Mouse (Mus musculus): ENCODE results near the gene Pawr. TPM values are rescaled to one million over a fixed set of nuclear protein-coding genes. Genes with fewer than 3 reads are reported as not detected.
A peak's percentile ranks its signal among the peaks of the same experiment; 100 is the strongest.

Gene Pawr
- polyA plus RNA-seq, 1 experiment from 2014 or later: 11.8 TPM

DNA sequence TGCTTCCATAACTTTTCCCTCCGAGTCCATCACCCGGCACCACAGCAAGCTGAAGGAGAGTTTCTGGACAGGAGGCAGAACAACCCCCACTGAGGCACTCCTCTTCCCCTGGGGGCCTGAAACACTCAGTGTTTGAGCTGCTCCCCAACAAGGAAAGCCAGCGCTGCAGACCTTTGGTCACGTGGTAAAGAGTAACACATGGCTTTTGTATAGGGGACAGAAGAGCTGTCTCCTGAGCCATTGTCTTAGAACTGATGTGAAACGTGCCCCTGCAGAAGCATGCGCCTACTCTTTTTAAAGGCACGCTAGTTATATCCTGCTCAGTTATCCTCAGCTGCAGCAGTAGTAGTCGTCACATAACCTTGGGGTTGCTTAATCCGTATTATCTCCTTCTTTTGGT lies 32.0 kb downstream of the Pawr start:
- H3K27me3 ChIP-seq (replicated peaks): no peaks in the 10 kb centered on the region
- no peak overlapping the region for H3K27ac ChIP-seq
- no peak overlapping the region for H3K4me3 ChIP-seq (replicated peaks)
- no peak overlapping the region for H3K9ac ChIP-seq
- no peaks in the 10 kb centered on the region for H3K9me3 ChIP-seq
- H3K4me2 ChIP-seq (replicated peaks): no peak overlapping the region
- H3K4me1 ChIP-seq (replicated peaks): peaks cover 5% of the 10 kb centered on the region
- H3K36me3 ChIP-seq: no peaks in the 10 kb centered on the region
- no peak for ATAC-seq
- 74% methylated on average over 9 of the region's 9 CpGs for WGBS

DNA sequence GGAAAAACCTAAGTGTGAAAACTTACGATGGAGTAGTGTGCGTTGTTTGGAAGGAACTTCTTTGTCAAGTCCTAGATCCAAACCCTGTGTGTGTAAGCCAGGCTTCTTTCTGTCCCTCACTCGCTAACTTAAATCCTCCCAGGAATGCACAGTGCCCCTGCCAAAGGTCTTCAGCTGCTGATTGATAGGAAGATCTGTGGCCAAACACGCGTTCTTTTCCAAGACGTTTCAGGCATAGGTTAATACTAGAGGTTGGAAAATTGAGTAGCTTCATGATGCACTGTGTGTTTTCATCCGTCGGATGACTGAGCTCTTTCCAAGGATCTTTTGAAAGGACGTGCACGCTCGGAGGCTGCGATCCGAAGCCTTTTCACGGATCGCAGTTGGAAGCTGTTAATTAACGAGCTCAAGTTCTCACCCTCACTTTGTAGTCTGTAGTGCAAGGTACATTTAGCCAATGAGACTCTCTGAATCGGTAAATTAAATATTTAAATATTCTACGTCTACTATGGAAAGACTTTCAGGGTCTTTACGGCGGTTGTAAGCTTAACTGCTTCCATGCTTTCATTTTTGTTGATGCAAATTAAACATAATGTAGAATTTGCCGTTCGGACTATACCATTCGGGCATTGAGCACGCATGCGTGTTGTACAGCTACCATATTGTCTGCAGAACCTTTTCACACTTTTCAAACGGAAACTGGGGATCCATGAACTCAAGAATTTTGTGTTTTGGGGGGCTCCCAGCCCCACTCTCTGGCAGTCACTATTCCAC lies 33.2 kb downstream of the Pawr start:
- Histone ChIP-seq H3K36me3 (no peaks in the 10 kb centered on the region), H3K27ac (no peak overlapping the region), H3K4me2 (replicated peaks) (no peak overlapping the region), H3K4me1 (replicated peaks) (peaks cover 2% of the 10 kb centered on the region; the same call in 1 of the 2 replicates), H3K4me3 (replicated peaks) (no peak overlapping the region), H3K9me3 (no peaks in the 10 kb centered on the region), H3K27me3 (replicated peaks) (no peaks in the 10 kb centered on the region), H3K9ac (no peak overlapping the region)
- ATAC-seq: no peak
- 93% methylated on average over 26 of the region's 26 CpGs for WGBS

DNA sequence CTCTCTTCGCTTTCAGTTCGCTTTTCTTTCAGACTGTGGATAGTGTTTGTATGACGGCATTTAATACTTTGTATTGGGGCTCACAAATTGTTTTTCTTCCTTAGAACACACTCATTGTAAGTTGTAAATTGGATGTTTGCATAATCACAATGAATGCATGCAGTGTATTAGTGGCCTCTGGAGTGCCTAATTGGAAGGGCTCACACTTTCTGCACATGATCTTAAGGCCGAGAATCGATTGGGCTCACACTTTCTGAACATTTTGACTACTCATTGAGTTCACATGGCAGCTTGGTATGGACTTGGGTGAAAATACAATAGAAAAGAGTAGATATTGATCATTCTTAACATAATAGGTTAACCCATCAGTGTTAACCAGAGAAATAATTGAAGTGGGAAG lies 34.3 kb downstream of the Pawr start:
- ATAC-seq: no peak
- Histone ChIP-seq H3K9me3 (no peaks in the 10 kb centered on the region), H3K27me3 (replicated peaks) (no peaks in the 10 kb centered on the region), H3K36me3 (no peaks in the 10 kb centered on the region), H3K27ac (no peak overlapping the region), H3K4me2 (replicated peaks) (no peak overlapping the region), H3K4me3 (replicated peaks) (no peak overlapping the region), H3K4me1 (replicated peaks) (peaks cover 2% of the 10 kb centered on the region; the same call in 1 of the 2 replicates), H3K9ac (no peak overlapping the region)
- 96% methylated on average over 5 of the region's 5 CpGs for WGBS

DNA sequence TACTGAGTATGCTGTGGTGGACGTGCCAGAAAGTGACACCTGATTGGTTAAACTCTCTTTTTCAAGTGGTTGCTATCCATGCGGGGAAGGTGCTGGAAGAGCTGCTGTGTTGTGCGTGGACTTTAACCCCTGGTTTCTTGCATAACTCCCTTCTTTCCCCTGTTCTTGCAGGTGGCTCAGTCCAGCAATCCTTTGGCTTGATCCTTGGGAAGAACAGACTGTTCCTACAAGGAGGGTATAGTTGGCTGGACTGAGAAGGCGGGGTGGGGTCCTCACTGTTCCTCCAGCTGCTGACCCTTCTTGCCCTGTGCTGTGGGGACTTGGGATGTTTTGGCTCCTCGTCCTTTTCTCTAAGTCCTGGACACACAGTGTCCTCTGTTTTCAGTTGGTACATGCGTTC lies 36.4 kb downstream of the Pawr start:
- no peak overlapping the region for H3K4me3 ChIP-seq (replicated peaks)
- 69% methylated on average over 6 of the region's 6 CpGs for WGBS
- no peaks in the 10 kb centered on the region for H3K27me3 ChIP-seq (replicated peaks)
- no peaks in the 10 kb centered on the region for H3K36me3 ChIP-seq
- no peak overlapping the region for H3K9ac ChIP-seq
- no peak overlapping the region for H3K4me2 ChIP-seq (replicated peaks)
- 0 out of 2 replicates have a peak, but pooled peaks cover 2% of the 10 kb centered on the region for H3K4me1 ChIP-seq (replicated peaks)
- H3K27ac ChIP-seq: no peak overlapping the region
- no peaks in the 10 kb centered on the region for H3K9me3 ChIP-seq
- ATAC-seq: peak; percentile 87

DNA sequence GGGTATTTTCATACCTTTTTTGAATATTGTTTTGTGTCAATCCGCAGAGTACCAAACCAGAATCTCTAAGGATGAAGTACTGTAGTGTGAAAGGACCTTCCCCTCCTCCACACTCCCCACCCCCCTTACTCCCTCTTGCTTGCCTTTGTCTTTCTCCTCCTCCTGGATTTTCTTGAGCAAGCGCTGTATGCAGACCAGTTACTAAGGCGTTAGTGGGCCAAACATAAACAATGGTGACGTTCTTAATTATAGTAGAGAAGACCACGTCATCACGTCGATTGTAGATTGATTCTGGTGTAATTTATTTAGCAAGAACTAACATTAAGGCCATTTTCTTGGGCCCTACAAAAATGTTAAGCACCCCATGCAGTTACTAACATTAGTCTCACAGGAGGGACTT lies 40.3 kb downstream of the Pawr start:
- Histone ChIP-seq H3K4me2 (replicated peaks) (no peak overlapping the region), H3K9me3 (no peaks in the 10 kb centered on the region), H3K4me3 (replicated peaks) (no peak overlapping the region), H3K4me1 (replicated peaks) (0 out of 2 replicates have a peak, but pooled peaks cover 2% of the 10 kb centered on the region), H3K27me3 (replicated peaks) (no peaks in the 10 kb centered on the region), H3K36me3 (no peaks in the 10 kb centered on the region), H3K27ac (no peak overlapping the region), H3K9ac (no peak overlapping the region)
- 58% methylated on average over 7 of the region's 7 CpGs for WGBS
- ATAC-seq: no peak

DNA sequence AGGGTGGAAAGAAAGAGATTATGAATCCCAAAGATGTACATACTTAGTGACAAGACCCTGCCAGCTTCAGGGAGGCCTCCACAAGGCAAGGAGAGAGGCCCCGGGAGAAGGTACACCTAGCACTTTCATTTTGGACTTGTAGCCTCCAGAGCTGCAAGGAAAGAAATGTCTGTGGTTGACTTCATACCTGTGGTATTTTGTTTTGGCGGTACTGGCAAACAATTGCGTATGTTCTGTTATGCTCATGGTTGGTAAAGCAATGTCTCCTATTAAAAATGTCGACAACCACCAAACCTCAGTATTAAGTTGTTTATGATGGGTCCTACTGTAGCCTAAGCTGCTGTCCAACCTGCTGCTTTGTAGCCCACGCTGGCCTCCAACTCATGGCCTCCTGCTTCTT lies 40.9 kb downstream of the Pawr start:
- H3K9me3 ChIP-seq: no peaks in the 10 kb centered on the region
- H3K9ac ChIP-seq: no peak overlapping the region
- H3K4me1 ChIP-seq (replicated peaks): 0 out of 2 replicates have a peak, but pooled peaks cover 2% of the 10 kb centered on the region
- H3K36me3 ChIP-seq: no peaks in the 10 kb centered on the region
- no peak overlapping the region for H3K4me2 ChIP-seq (replicated peaks)
- H3K27me3 ChIP-seq (replicated peaks): no peaks in the 10 kb centered on the region
- no peak overlapping the region for H3K4me3 ChIP-seq (replicated peaks)
- WGBS: 90% methylated on average over 5 of the region's 5 CpGs
- ATAC-seq: no peak
- H3K27ac ChIP-seq: no peak overlapping the region

DNA sequence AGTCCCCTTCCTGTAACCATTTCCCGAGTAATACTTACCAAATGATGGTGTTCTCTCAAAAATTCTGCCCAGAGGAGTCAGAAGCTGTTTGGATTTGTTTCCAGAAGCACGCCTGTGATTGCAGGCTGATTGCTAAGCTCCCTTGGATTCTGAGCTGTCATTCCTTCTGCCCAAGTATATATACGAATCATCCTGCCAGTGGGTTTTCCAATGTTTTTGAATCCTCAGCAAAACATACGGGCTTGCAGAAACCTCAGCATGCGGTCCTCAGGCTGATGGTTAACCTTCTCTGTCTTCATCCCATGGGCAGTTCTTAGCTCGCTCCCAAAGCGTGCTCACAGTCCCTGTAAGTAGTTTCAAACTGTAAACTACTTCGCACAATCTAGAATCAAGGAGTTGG lies 43.9 kb downstream of the Pawr start:
- Histone ChIP-seq H3K4me3 (replicated peaks) (no peak overlapping the region), H3K4me2 (replicated peaks) (no peak overlapping the region), H3K36me3 (no peaks in the 10 kb centered on the region), H3K27me3 (replicated peaks) (no peaks in the 10 kb centered on the region), H3K27ac (no peak overlapping the region), H3K9ac (no peak overlapping the region), H3K4me1 (replicated peaks) (no peaks in the 10 kb centered on the region), H3K9me3 (no peaks in the 10 kb centered on the region)
- WGBS: 95% methylated on average over 8 of the region's 8 CpGs
- ATAC-seq: no peak

DNA sequence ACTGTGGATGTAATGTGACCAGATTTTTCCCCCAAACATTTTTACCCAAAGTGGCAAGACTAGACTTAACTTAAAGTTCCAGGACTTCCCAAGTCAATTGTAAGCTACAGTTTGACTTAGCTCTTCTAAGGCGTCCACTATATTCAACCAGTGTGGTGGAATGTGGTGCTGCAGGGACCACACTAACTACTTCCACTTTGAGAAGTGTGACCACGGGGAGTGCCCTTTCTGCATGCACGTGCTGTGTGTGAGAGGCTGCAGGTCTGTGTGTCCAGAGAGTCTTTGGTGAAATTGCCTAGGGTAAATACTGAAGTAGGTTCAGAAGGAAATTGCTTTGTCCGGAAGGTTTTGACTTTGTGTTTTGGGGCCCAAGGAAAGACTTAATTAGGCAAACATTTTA lies 44.4 kb downstream of the Pawr start:
- H3K9ac ChIP-seq: no peak overlapping the region
- no peaks in the 10 kb centered on the region for H3K9me3 ChIP-seq
- H3K4me2 ChIP-seq (replicated peaks): no peak overlapping the region
- no peak for ATAC-seq
- no peaks in the 10 kb centered on the region for H3K4me1 ChIP-seq (replicated peaks)
- no peak overlapping the region for H3K27ac ChIP-seq
- H3K4me3 ChIP-seq (replicated peaks): no peak overlapping the region
- 81% methylated on average over 4 of the region's 4 CpGs for WGBS
- H3K36me3 ChIP-seq: no peaks in the 10 kb centered on the region
- no peaks in the 10 kb centered on the region for H3K27me3 ChIP-seq (replicated peaks)

DNA sequence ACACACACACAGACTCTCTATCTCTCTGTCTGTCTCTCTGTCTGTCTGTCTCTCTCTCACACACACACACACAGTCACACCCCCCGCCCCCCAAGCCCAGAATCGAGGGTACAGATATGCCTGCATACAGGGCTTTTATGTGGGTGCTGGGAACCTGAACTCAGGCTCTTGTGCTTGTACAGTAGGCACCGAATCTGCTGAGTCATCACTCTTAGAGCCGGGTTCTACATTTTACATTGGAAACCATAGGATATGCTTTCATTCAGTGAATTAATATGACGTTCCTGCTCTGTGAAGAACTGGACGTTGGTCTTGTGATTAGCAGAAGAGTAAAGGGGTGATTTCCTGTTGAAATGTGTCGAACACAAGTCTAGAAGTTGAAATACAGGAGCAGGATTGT lies 45.4 kb downstream of the Pawr start:
- Histone ChIP-seq H3K36me3 (no peaks in the 10 kb centered on the region), H3K27ac (no peak overlapping the region), H3K9ac (no peak overlapping the region), H3K4me1 (replicated peaks) (no peaks in the 10 kb centered on the region), H3K27me3 (replicated peaks) (no peaks in the 10 kb centered on the region), H3K9me3 (no peaks in the 10 kb centered on the region), H3K4me3 (replicated peaks) (no peak overlapping the region), H3K4me2 (replicated peaks) (no peak overlapping the region)
- ATAC-seq: no peak
- 91% methylated on average over 7 of the region's 7 CpGs for WGBS

DNA sequence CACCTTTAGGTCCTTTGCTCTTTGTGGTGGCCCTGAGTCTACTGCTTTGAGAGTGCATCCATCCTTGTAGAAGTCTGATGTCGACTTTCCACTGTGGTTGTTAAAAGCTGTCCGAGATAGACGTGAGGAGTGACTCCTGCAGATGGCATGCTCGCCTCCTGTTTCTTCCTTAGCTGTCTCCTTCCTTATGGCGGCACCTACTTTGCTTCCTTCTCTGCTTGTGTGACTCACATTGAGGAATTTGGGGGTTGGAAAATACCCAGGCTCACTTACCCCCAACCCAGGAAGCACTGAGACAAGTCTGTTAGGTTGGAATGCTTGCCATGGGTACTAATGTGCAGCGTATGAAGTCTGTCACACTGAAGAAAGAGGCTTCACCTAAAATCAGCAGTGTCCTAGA lies 46.1 kb downstream of the Pawr start:
- Histone ChIP-seq H3K36me3 (no peaks in the 10 kb centered on the region), H3K27me3 (replicated peaks) (no peaks in the 10 kb centered on the region), H3K4me3 (replicated peaks) (no peak overlapping the region), H3K4me1 (replicated peaks) (no peaks in the 10 kb centered on the region), H3K4me2 (replicated peaks) (no peak overlapping the region), H3K27ac (no peak overlapping the region), H3K9ac (no peak overlapping the region), H3K9me3 (no peaks in the 10 kb centered on the region)
- WGBS: 82% methylated on average over 6 of the region's 6 CpGs
- no peak for ATAC-seq

DNA sequence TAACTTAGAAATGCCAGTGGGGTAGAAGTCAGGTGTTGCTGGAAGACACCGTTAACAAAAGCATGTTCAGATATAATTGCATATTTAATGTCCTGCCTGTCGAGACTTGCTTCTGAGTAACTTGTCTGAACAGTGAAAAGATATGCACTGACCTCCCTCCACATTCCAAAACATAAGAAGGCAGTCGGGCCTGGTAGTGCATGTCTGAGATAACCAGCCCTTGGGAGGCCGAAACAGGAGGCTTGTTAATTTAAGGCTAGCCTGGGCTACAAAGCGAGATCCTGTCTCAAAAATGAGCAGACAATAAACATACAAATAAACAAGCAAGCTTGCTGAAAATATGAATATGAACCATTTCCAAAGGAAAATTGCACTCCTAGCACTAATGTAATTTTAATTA lies 46.6 kb downstream of the Pawr start:
- WGBS: 82% methylated on average over 5 of the region's 5 CpGs
- Histone ChIP-seq H3K4me2 (replicated peaks) (no peak overlapping the region), H3K9ac (no peak overlapping the region), H3K4me3 (replicated peaks) (no peak overlapping the region), H3K27me3 (replicated peaks) (no peaks in the 10 kb centered on the region), H3K36me3 (no peaks in the 10 kb centered on the region), H3K4me1 (replicated peaks) (no peaks in the 10 kb centered on the region), H3K9me3 (no peaks in the 10 kb centered on the region), H3K27ac (no peak overlapping the region)
- ATAC-seq: no peak

DNA sequence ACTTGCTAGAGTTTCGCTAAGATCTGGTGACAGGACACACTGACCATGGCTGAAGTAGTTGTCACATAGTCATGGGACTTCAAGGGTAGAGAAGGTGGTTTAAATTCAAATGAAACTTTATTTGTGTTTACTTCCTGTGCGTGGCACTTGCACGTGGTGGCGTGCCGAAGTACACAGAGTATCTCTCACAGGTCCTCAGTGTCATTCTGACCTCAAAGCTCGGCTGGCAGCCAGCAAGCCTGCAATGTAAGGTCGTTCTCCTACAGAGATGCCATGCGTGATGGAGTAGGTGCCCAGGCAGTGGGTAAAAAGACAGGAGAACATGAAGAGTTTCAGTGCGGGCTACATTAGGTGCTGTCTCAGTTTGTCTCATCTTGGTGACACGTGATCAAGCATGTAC lies 48.8 kb downstream of the Pawr start:
- WGBS: 89% methylated on average over 10 of the region's 10 CpGs
- Histone ChIP-seq H3K4me2 (replicated peaks) (no peak overlapping the region), H3K4me1 (replicated peaks) (0 out of 2 replicates have a peak, but pooled peaks cover 3% of the 10 kb centered on the region), H3K36me3 (no peaks in the 10 kb centered on the region), H3K9me3 (no peaks in the 10 kb centered on the region), H3K4me3 (replicated peaks) (no peak overlapping the region), H3K27ac (no peak overlapping the region), H3K27me3 (replicated peaks) (no peaks in the 10 kb centered on the region), H3K9ac (no peak overlapping the region)
- ATAC-seq: no peak

DNA sequence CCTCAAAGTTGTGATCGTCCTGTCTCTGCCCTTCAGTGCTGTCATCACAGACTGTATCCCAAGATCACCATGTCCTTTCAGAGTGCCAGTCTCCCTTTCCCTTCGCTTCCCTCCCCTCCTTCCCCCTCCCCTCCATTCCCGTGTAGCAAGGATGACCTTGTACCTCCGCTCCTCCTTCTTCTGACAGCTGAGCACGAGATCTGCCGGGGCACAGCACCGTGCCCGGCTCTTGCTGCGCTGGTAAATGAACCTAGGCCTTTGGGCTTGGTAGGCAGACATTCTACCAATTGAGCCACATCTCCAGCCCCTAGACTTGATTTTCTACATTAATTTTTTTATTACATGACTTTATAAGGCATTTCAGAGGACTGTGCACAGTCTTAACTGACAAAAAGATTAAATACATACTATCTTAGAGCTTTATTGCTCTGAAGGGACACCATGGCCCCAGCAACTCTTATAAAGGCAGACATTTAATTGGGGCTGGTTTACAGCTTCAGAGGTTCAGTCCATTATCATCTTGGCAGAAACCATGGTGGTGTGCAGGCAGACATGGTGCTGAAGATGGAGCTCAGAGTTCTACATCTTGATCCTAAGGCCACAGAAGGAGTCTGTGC lies 52.3 kb downstream of the Pawr start:
- Histone ChIP-seq H3K9ac (no peak overlapping the region), H3K36me3 (no peaks in the 10 kb centered on the region), H3K4me1 (replicated peaks) (0 out of 2 replicates have a peak, but pooled peaks cover 3% of the 10 kb centered on the region), H3K4me3 (replicated peaks) (no peak overlapping the region), H3K9me3 (no peaks in the 10 kb centered on the region), H3K27ac (no peak overlapping the region), H3K27me3 (replicated peaks) (no peaks in the 10 kb centered on the region), H3K4me2 (replicated peaks) (no peak overlapping the region)
- peak; percentile 78 for ATAC-seq
- WGBS: 71% methylated on average over 9 of the region's 9 CpGs

Measured in intestine, embryonic 15.5 days (tissue).